Mouse (Mus musculus) liver, adult 2 months (tissue): ENCODE data around the gene Pi4k2b.

Experiments
- CTCF ChIP-seq: fragments of 200-500 bp; IDR thresholded peaks from 2 replicates; pipeline ENCODE4 v1.5.1; 2011; ENCODE audit warnings: low read depth, low read length, control low read depth
- POLR2A ChIP-seq: fragments of 200-500 bp; IDR thresholded peaks from 2 replicates; pipeline ENCODE4 v1.6.1; 2011; ENCODE audit warnings: low read length, control low read depth; ENCODE audit not compliant: insufficient read depth; ENCODE audit errors: extremely low read depth

GRCm38 (mm10) chr5:52774267-52774666 lies 32.9 kb downstream of the Pi4k2b start:
- TF ChIP-seq POLR2A (no peak), CTCF (no peak)
